Mouse (Mus musculus): ENCODE measurements around the gene Ftl1. TPM values are rescaled to one million over a fixed set of nuclear protein-coding genes. Genes with fewer than 3 reads are reported as not detected.
A peak's percentile ranks its signal among the peaks of the same experiment; 100 is the strongest.
"Not testable (repeated sequence)": the region's sequence is repeated elsewhere in the genome, so short reads cannot be mapped to it uniquely, and the experiment has no call there.

Gene Ftl1
- polyA plus RNA-seq, 1 experiment, result 2,336 TPM

DNA sequence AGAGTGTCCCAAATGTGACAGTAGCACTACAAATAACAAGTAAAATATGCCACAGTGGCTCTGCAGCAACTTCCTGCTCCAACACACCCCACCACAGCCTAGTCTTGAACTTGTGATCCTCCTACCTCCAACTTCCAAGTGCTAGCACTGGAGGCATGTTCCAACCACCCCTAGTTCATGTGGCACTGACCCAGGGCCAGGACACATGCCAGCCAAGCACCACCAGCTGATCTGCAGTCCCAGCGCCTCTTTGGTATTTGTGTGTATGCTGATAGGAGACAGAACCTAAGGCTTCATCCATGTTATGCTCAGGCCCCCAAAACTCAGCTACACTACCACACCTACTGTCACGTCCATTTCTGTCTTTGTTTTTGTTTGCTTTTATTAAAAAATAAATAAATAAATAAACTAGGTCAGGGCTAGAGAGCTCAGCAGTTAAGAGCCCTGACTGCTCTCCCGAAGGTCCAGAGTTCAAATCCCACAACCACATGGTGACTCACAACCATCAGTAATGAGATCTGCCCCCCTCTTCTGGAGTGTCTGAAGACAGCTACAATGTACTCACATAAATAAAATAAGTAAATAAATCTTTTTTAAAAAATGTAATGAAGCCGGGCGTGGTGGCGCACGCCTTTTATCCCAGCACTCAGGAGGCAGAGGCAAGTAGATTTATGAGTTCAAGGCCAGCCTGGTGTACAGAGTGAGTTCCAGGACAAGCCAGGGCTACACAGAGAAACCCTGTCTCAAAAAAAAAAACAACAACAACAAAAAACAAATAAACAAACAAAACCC, 4.5 kb upstream of the Ftl1 start:
- no peak overlapping the region for H3K27ac ChIP-seq (ENCODE audit: insufficient read depth, low read depth, low read length)
- TF ChIP-seq CTCF (IDR thresholded peaks at IDR 0.05; ENCODE audit: extremely low read depth, insufficient read length, insufficient replicate concordance, low read depth, low read length), result no peak
- TF ChIP-seq POLR2A (IDR thresholded peaks at IDR 0.05; ENCODE audit: low read depth, low read length), result no peak
- no peaks in the 10 kb centered on the region for H3K27me3 ChIP-seq (ENCODE audit: control insufficient read depth, insufficient read depth, low read length)
- peaks cover 13% of the 10 kb centered on the region for H3K36me3 ChIP-seq (ENCODE audit: control insufficient read depth, insufficient read depth, low read length)
- peaks cover 16% of the 10 kb centered on the region for H3K4me1 ChIP-seq (ENCODE audit: control insufficient read depth, insufficient read depth, insufficient read length, low read length)
- no peak overlapping the region for H3K4me3 ChIP-seq (ENCODE audit: low read depth, low read length)
- WGBS, result 91% methylated on average over 7 of the region's 7 CpGs

DNA sequence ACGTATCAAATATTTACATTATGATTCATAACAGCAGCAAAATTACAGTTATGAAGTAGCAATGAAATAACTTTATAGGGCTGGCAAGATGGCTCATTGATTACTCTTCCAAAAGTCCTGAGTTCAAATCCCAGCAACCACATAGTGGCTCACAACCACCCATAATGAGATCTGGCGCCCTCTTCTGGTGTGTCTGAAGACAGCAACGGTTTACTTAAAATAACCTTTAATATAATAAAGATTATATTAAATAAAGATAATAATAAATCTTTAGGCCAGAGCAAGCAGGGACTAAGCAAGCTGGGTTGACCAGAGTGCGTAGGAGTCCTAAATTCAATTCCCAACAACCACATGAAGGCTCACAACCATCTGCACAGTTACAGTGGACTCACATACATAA, 3.2 kb upstream of the Ftl1 start:
- not testable (repeated sequence) for H3K27ac ChIP-seq (ENCODE audit: insufficient read depth, low read depth, low read length); H3K27me3 ChIP-seq (ENCODE audit: control insufficient read depth, insufficient read depth, low read length); H3K4me3 ChIP-seq (ENCODE audit: low read depth, low read length)
- Histone ChIP-seq H3K4me1 (ENCODE audit: control insufficient read depth, insufficient read depth, insufficient read length, low read length) (peaks cover 16% of the 10 kb centered on the region), H3K36me3 (ENCODE audit: control insufficient read depth, insufficient read depth, low read length) (peaks cover 21% of the 10 kb centered on the region)
- WGBS, result 70% methylated on average over 4 of the region's 4 CpGs

DNA sequence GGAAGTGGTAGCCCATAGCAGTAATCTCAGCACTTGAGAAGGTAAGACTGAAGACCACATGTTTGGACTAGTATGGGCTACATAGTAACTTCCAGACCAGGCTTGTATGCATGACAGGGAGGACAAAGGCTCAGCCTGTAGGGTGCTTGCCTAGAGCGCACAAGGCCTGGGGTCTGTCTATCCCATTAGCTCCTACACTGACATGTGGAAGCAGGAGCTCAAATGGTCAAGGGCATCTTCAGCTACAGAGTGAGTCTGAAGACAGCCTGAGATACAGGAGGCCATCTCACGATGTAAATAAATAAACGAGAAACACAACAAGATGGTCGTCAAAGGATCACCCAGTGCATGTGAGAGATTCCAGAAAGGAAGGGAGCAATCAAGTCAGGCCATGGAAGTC, 2.6 kb upstream of the Ftl1 start:
- no peaks in the 10 kb centered on the region for H3K27me3 ChIP-seq (ENCODE audit: control insufficient read depth, insufficient read depth, low read length)
- 85% methylated on average over 4 of the region's 4 CpGs for WGBS
- H3K4me1 ChIP-seq (ENCODE audit: control insufficient read depth, insufficient read depth, insufficient read length, low read length), result peaks cover 18% of the 10 kb centered on the region
- no peak overlapping the region for H3K27ac ChIP-seq (ENCODE audit: insufficient read depth, low read depth, low read length)
- peaks cover 27% of the 10 kb centered on the region for H3K36me3 ChIP-seq (ENCODE audit: control insufficient read depth, insufficient read depth, low read length)
- no peak overlapping the region for H3K4me3 ChIP-seq (ENCODE audit: low read depth, low read length)
- TF ChIP-seq CTCF (IDR thresholded peaks at IDR 0.05; ENCODE audit: extremely low read depth, insufficient read length, insufficient replicate concordance, low read depth, low read length), result no peak
- no peak for TF ChIP-seq POLR2A (IDR thresholded peaks at IDR 0.05; ENCODE audit: low read depth, low read length)

GRCm38 (mm10) chr7:45461781-45462180, 2.1 kb upstream of the Ftl1 start:
- WGBS, result 91% methylated on average over 4 of the region's 4 CpGs
- no peaks in the 10 kb centered on the region for H3K27me3 ChIP-seq (ENCODE audit: control insufficient read depth, insufficient read depth, low read length)
- peaks cover 32% of the 10 kb centered on the region for H3K36me3 ChIP-seq (ENCODE audit: control insufficient read depth, insufficient read depth, low read length)
- no peak overlapping the region for H3K4me3 ChIP-seq (ENCODE audit: low read depth, low read length)
- TF ChIP-seq POLR2A (IDR thresholded peaks at IDR 0.05; ENCODE audit: low read depth, low read length) (no peak), CTCF (IDR thresholded peaks at IDR 0.05; ENCODE audit: extremely low read depth, insufficient read length, insufficient replicate concordance, low read depth, low read length) (no peak)
- H3K27ac ChIP-seq (ENCODE audit: insufficient read depth, low read depth, low read length), result peak overlapping the region; percentile 54; the same call in 1 of the 2 replicates
- H3K4me1 ChIP-seq (ENCODE audit: control insufficient read depth, insufficient read depth, insufficient read length, low read length), result peaks cover 22% of the 10 kb centered on the region

- H3K36me3 ChIP-seq (ENCODE audit: control insufficient read depth, insufficient read depth, low read length), result peaks cover 33% of the 10 kb centered on the region
- H3K27ac ChIP-seq (ENCODE audit: insufficient read depth, low read depth, low read length), result peak overlapping the region; percentile 98
- no peak for TF ChIP-seq CTCF (IDR thresholded peaks at IDR 0.05; ENCODE audit: extremely low read depth, insufficient read length, insufficient replicate concordance, low read depth, low read length)
- no peak for TF ChIP-seq POLR2A (IDR thresholded peaks at IDR 0.05; ENCODE audit: low read depth, low read length)
- H3K4me3 ChIP-seq (ENCODE audit: low read depth, low read length), result peak overlapping the region; percentile 42
- no peaks in the 10 kb centered on the region for H3K27me3 ChIP-seq (ENCODE audit: control insufficient read depth, insufficient read depth, low read length)
- H3K4me1 ChIP-seq (ENCODE audit: control insufficient read depth, insufficient read depth, insufficient read length, low read length), result peaks cover 22% of the 10 kb centered on the region
- 56% methylated on average over 5 of the region's 5 CpGs for WGBS
These were observed 1.6 kb upstream of the Ftl1 start for GRCm38 (mm10) chr7:45461326-45461725.

DNA sequence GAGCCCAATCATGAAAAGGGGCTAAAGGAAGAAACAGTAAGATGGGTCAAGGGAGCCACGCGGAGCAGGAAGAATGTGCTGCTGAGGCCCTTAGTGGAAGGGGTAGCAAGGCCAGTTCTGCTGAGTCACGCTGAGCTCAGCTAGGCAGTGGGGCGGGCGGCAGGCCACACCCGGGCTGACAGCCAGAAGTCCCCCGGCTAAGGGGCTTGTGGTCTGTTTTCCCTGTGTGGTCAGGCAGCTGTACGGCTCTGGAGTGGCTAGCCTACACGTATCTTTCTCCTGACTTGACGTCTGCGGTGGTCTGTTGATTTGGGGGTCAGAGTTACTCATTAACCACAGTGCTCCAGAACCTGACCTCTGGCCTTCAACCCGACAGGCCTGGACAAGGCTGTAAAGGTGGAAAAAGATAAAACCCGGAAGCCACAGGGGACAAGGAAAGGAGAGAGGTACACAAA, 1.2 kb upstream of the Ftl1 start:
- TF ChIP-seq CTCF (IDR thresholded peaks at IDR 0.05; ENCODE audit: extremely low read depth, insufficient read length, insufficient replicate concordance, low read depth, low read length) (no peak), POLR2A (IDR thresholded peaks at IDR 0.05; ENCODE audit: low read depth, low read length) (no peak)
- no peaks in the 10 kb centered on the region for H3K27me3 ChIP-seq (ENCODE audit: control insufficient read depth, insufficient read depth, low read length)
- H3K36me3 ChIP-seq (ENCODE audit: control insufficient read depth, insufficient read depth, low read length), result peaks cover 33% of the 10 kb centered on the region
- peaks cover 22% of the 10 kb centered on the region for H3K4me1 ChIP-seq (ENCODE audit: control insufficient read depth, insufficient read depth, insufficient read length, low read length)
- WGBS, result 5% methylated on average over 13 of the region's 13 CpGs
- peak overlapping the region; percentile 98 for H3K27ac ChIP-seq (ENCODE audit: insufficient read depth, low read depth, low read length)
- peak overlapping the region; percentile 42 for H3K4me3 ChIP-seq (ENCODE audit: low read depth, low read length)

DNA sequence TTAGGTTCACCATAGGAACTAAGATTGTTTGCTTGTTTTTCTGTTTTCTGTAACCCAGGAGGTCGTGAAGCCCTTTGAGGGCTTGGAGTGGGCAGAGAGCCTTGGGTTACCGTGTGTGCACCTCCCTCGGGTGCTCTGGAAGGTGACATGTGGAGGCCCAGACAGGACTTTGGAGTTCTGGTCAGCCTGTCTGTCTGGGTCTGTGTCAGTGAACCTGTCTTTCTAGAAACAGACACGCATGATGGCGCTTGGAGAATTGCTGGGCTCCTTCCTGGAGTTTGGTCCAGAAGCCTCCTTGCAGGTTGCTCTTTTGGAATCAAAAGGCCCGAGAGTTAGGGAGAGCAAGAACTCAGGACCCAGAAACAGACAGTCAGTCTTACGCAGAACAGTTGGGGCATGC, 693 bp upstream of the Ftl1 start:
- no peak for TF ChIP-seq CTCF (IDR thresholded peaks at IDR 0.05; ENCODE audit: extremely low read depth, insufficient read length, insufficient replicate concordance, low read depth, low read length)
- no peak for TF ChIP-seq POLR2A (IDR thresholded peaks at IDR 0.05; ENCODE audit: low read depth, low read length)
- peaks cover 33% of the 10 kb centered on the region for H3K36me3 ChIP-seq (ENCODE audit: control insufficient read depth, insufficient read depth, low read length)
- H3K4me1 ChIP-seq (ENCODE audit: control insufficient read depth, insufficient read depth, insufficient read length, low read length), result peaks cover 22% of the 10 kb centered on the region
- H3K27ac ChIP-seq (ENCODE audit: insufficient read depth, low read depth, low read length), result peak overlapping the region; percentile 98
- H3K4me3 ChIP-seq (ENCODE audit: low read depth, low read length), result peak overlapping the region; percentile 42
- H3K27me3 ChIP-seq (ENCODE audit: control insufficient read depth, insufficient read depth, low read length), result no peaks in the 10 kb centered on the region
- WGBS, result 32% methylated on average over 7 of the region's 7 CpGs

Data from small intestine, adult 2 months (tissue).